Mouse (Mus musculus) forebrain, embryonic 11.5 days (tissue): ENCODE measurements around the gene Ctso. TPM values are rescaled to one million over a fixed set of nuclear protein-coding genes. Genes with fewer than 3 reads are reported as not detected.

Source experiments
- ATAC-seq: fragments of 200-750 bp; cut with Nextera tagmentation; replicated peaks from 2 replicates; pipeline ENCODE4 v1.8.0; 2017; ENCODE audit warnings: moderate TSS enrichment; ENCODE audit not compliant: low FRiP score
- DNase-seq: peaks from one replicate; pipeline ENCODE4 v3.0.0-alpha.2; 2017; ENCODE audit warnings: low spot score
- H3K27ac ChIP-seq: fragments of 300-500 bp; sonication (generic); 2 replicates; pipeline ENCODE4 v1.5.1; 2014; ENCODE audit warnings: low read depth, low read length
- H3K27me3 ChIP-seq: fragments of 300-500 bp; sonication (generic); 2 replicates; pipeline ENCODE4 v1.6.1; 2014; ENCODE audit warnings: mild to moderate bottlenecking, low read length, mixed read lengths; ENCODE audit not compliant: control insufficient read depth, insufficient read depth
- H3K36me3 ChIP-seq: fragments of 300-500 bp; sonication (generic); 2 replicates; pipeline ENCODE4 v1.6.1; 2014; ENCODE audit warnings: mild to moderate bottlenecking, low read length, moderate library complexity, mixed read lengths; ENCODE audit not compliant: control insufficient read depth, insufficient read depth
- H3K4me1 ChIP-seq: fragments of 300-500 bp; sonication (generic); replicated peaks from 2 replicates; pipeline ENCODE4 v1.6.1; 2014; ENCODE audit warnings: low read length, mixed read lengths; ENCODE audit not compliant: control insufficient read depth, insufficient read depth
- H3K4me2 ChIP-seq: fragments of 300-500 bp; sonication (generic); 2 replicates; pipeline ENCODE4 v1.6.1; 2014; ENCODE audit warnings: low read depth, mild to moderate bottlenecking, low read length, moderate library complexity, mixed read lengths; ENCODE audit not compliant: severe bottlenecking
- H3K4me3 ChIP-seq: fragments of 300-500 bp; sonication (generic); 2 replicates; pipeline ENCODE4 v1.5.1; 2014; ENCODE audit warnings: low read depth, low read length
- H3K9ac ChIP-seq: fragments of 300-500 bp; sonication (generic); 2 replicates; pipeline ENCODE4 v1.6.1; 2014; ENCODE audit warnings: low read length
- H3K9me3 ChIP-seq: fragments of 300-500 bp; sonication (generic); 2 replicates; pipeline ENCODE4 v1.6.1; 2016; ENCODE audit warnings: low read length, mixed read lengths; ENCODE audit not compliant: control insufficient read depth
- WGBS: fragments of 180-500 bp; shearing (Covaris S2); extraction: QIAGEN DNeasy Blood & Tissue Kit; methylation state at CpG from one replicate; pipeline ENCODE4 v1.1.7; 2014; 5-methylcytosine and 5-hydroxymethylcytosine counted together
- polyA plus RNA-seq: library from polyadenylated mRNA; unstranded; fragments of >200 nt; fragmentation: Nextera tagmentation; extraction: Ambion mirVana; gene quantifications from 2 replicates; pipeline ENCODE4 v1.2.1, GENCODE M21; 2014

Ctso gene
- polyA plus RNA-seq, 1 experiment from 2014 or later = 5.8 TPM

DNA sequence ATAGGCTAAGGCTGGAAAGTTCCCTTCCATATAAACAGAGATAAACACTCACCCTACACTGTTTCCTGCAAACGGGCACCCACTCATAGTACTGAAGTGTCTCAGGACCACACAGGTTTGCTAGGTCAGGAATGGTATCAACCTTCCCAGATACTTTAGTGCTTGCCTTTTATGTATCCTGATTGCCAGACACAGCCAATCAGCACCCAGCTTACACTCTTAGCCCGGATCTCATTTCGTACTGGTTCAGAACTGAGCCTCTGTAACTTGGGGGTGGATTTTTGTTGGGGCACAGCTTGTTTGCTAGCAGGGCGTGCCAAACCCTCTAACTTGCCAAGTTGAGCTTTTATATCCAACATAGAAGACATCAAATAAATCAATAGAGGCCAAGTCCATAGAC lies 43.2 kb downstream of the Ctso start:
- no peaks in the 10 kb centered on the region for H3K9me3 ChIP-seq
- no peak for DNase-seq
- no peaks in the 10 kb centered on the region for H3K4me1 ChIP-seq
- ATAC-seq = no peak
- H3K27me3 ChIP-seq = no peaks in the 10 kb centered on the region
- H3K4me3 ChIP-seq = no peak overlapping the region
- no peak overlapping the region for H3K4me2 ChIP-seq
- WGBS = 82% methylated on average over 4 of the region's 4 CpGs
- H3K36me3 ChIP-seq = no peaks in the 10 kb centered on the region
- no peak overlapping the region for H3K27ac ChIP-seq
- H3K9ac ChIP-seq = no peak overlapping the region

DNA sequence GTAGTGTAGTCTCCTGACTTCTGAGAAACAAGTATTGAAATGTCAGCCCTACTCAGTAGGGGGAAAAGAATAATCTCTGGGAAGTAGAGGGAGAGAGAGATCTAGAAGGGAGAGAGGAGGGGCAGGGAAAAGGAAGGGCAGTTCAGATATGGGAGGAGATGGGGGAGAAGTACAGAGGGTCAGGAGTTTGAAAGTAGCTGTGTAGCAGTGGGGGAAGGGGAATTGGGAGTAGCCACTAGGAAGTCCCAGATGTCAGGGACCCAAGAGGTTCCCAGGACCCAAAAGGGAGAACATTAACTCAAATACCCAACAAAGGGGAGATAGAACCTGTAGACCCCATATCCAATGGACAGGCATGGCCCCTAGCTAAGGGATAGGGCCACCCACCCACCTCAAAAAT lies 43.7 kb downstream of the Ctso start, which contains the start of gene Tdo2:
Gene Tdo2, minus strand, starts transcription at position 101 of the 400 bp plus-strand sequence.
- DNase-seq = no peak
- Histone ChIP-seq H3K9ac (no peak within 1 kb of the TSS), H3K4me2 (no peak within 1 kb of the TSS), H3K4me1 (no peaks in the 10 kb centered on the region), H3K4me3 (no peak within 1 kb of the TSS), H3K36me3 (no peaks in the 10 kb centered on the region), H3K27me3 (no peaks in the 10 kb centered on the region), H3K27ac (no peak within 1 kb of the TSS), H3K9me3 (no peaks in the 10 kb centered on the region)
- no peak for ATAC-seq

DNA sequence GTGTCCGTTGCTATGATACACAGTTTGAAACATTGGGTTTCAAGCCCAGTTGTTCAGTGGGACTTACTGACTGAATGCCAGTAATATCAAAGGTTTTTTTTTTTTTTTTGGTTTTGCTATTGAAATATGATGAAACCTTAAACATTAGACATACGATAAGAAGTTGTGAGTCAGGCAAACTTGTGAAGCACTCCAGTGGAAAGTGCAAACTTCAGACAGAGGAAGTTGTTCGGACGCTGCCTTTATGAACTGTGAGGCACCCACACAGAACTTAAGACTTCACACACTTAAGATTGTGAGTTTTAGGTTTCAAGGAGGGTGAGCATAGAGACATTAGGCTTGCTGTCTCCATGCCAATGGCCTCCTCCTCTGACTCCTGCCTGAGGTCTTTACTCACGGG lies 49.2 kb downstream of the Ctso start:
- Histone ChIP-seq H3K27ac (no peak overlapping the region), H3K4me2 (no peak overlapping the region), H3K36me3 (no peaks in the 10 kb centered on the region), H3K9ac (no peak overlapping the region), H3K9me3 (no peaks in the 10 kb centered on the region), H3K4me3 (no peak overlapping the region), H3K27me3 (no peaks in the 10 kb centered on the region), H3K4me1 (no peaks in the 10 kb centered on the region)
- DNase-seq (no peak), ATAC-seq (no peak)
- 92% methylated on average over 5 of the region's 5 CpGs for WGBS

DNA sequence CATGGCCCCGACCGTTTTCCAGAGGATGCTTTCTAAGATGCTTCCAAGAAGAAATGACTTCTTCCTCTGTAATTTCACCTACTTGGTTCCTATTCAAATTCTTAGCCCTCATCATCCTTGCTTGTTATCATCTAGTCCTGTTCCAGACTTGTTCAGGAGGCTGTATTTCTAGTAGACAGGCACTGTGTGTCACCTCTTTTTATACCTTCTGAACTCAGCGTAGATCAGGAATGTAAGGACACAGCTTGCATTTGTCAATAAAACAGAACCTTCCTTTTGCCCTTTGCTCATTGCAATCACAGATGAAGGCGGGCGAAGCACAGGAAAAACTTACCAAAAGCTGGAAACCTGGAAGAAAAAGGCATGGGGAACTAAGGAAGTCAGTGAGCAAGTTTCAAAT lies 49.6 kb downstream of the Ctso start, which contains the start of gene Asic5:
Gene Asic5, plus strand, starts transcription at position 301 of the 400 bp plus-strand sequence.
- no peak for DNase-seq
- Histone ChIP-seq H3K9me3 (no peaks in the 10 kb centered on the region), H3K27ac (no peak within 1 kb of the TSS), H3K4me3 (no peak within 1 kb of the TSS), H3K4me1 (no peaks in the 10 kb centered on the region), H3K36me3 (no peaks in the 10 kb centered on the region), H3K9ac (no peak within 1 kb of the TSS), H3K4me2 (no peak within 1 kb of the TSS), H3K27me3 (no peaks in the 10 kb centered on the region)
- no peak for ATAC-seq
- 88% methylated on average over 5 of the region's 5 CpGs for WGBS

DNA sequence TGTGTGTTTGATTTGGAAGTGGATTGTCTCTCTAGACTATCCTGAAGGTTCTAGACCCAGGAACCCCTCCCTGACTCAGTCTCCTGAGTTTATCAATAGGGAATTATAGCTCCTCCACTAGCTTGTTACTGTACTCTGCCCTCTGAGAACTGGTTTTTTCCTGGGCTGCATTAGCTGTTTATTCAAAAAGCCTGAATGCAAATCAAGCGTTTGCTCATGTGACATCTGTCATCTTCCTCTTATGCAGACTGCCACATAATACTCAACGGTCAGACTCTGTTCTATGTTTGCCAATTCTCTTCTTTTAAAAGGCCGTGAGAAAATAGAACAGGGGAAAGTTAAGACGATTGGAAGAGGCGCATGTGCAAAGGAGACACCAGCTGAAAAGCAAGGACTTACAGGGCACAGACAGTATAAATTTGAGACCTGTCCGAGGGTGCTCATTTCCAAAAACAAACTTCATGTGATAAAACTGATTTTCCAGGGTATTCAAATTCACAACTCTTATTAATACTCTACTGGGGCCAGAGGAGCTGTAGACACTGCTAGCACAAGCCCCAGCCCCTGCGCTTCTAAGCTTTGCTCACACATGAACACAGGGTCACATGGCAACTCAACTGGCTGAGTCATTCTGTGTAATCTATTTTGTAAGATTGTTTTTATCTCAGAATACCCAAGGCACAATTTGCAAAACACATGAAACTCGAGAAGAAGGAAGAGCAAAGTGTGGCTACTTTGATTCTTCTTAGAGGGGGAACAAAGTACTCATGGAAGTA lies 50.9 kb downstream of the Ctso start:
- Histone ChIP-seq H3K9ac (no peak overlapping the region), H3K27ac (no peak overlapping the region), H3K36me3 (no peaks in the 10 kb centered on the region), H3K9me3 (no peaks in the 10 kb centered on the region), H3K27me3 (no peaks in the 10 kb centered on the region), H3K4me1 (no peaks in the 10 kb centered on the region), H3K4me3 (no peak overlapping the region), H3K4me2 (no peak overlapping the region)
- 86% methylated on average over 8 of the region's 8 CpGs for WGBS
- no peak for DNase-seq
- ATAC-seq = no peak

DNA sequence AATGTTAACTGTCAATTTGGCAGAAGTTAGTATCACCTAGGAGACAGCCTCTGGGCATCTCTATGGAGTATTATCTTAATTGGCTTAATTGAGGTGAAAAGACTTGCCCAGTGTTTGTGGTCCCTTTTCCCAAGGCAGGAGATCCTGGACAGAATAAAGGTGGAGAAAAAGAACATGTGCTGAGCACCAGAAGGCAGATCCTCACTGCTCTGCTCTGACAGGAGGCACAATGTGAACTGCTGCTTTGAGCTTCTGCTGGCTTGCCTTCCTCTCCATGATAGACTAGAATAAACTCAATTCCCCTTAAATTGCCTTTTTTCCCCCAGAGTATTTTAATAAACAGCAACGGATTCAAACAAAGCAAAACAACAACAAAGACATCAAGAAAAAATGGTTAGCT lies 52.7 kb downstream of the Ctso start:
- no peak overlapping the region for H3K27ac ChIP-seq
- WGBS = 64% methylated on average over 1 of the region's 1 CpGs
- H3K9me3 ChIP-seq = no peaks in the 10 kb centered on the region
- ATAC-seq = no peak
- no peak for DNase-seq
- no peak overlapping the region for H3K4me3 ChIP-seq
- H3K9ac ChIP-seq = no peak overlapping the region
- no peaks in the 10 kb centered on the region for H3K36me3 ChIP-seq
- no peak overlapping the region for H3K4me2 ChIP-seq
- H3K27me3 ChIP-seq = no peaks in the 10 kb centered on the region
- no peaks in the 10 kb centered on the region for H3K4me1 ChIP-seq

DNA sequence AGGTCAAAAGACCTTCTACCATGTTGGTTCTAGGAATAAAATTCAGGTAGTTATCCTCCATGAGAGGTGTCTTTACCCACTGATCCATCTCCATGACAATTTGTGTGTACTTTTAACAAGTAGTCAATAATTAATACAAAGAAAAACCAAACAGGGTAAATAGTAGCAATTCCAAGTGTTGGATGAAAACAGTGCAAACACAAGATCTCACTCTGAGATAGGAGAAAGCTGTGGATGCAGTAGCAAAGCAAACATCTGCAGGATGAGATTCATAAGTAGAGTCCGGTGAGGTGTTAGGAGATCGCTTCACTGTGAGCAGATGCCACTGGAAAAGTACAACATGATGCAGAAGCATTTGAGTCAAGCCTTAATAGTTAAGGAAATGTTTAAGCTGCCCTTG lies 53.7 kb downstream of the Ctso start:
- no peak overlapping the region for H3K27ac ChIP-seq
- H3K4me3 ChIP-seq = no peak overlapping the region
- DNase-seq (no peak), ATAC-seq (no peak)
- no peaks in the 10 kb centered on the region for H3K27me3 ChIP-seq
- H3K9me3 ChIP-seq = no peaks in the 10 kb centered on the region
- 95% methylated on average over 2 of the region's 2 CpGs for whole genome bisulfite sequencing
- no peaks in the 10 kb centered on the region for H3K36me3 ChIP-seq
- H3K4me1 ChIP-seq = no peaks in the 10 kb centered on the region
- no peak overlapping the region for H3K4me2 ChIP-seq
- no peak overlapping the region for H3K9ac ChIP-seq

DNA sequence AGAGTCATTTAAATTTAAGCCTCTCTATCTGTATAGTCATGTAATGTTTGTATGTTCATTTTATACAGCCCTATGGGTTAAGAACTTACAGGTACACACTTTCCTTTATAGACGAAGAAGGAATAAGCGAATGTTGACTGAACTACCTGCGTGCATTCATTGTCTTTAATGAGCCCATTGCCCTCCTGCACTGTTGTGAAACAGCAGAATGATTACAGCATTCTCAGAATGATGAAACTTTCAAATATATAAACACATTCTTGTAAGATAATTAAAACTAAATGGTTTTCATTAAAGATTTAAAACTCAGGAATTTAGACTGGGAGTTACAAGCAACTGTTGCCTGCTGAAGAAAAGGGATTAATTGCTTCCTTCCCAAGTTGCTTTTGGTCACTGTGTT lies 55.2 kb downstream of the Ctso start:
- no peaks in the 10 kb centered on the region for H3K9me3 ChIP-seq
- no peak for DNase-seq
- ATAC-seq = no peak
- H3K27me3 ChIP-seq = no peaks in the 10 kb centered on the region
- no peaks in the 10 kb centered on the region for H3K36me3 ChIP-seq
- H3K27ac ChIP-seq = no peak overlapping the region
- H3K4me3 ChIP-seq = no peak overlapping the region
- no peak overlapping the region for H3K4me2 ChIP-seq
- H3K9ac ChIP-seq = no peak overlapping the region
- WGBS = 94% methylated on average over 3 of the region's 3 CpGs
- no peaks in the 10 kb centered on the region for H3K4me1 ChIP-seq

DNA sequence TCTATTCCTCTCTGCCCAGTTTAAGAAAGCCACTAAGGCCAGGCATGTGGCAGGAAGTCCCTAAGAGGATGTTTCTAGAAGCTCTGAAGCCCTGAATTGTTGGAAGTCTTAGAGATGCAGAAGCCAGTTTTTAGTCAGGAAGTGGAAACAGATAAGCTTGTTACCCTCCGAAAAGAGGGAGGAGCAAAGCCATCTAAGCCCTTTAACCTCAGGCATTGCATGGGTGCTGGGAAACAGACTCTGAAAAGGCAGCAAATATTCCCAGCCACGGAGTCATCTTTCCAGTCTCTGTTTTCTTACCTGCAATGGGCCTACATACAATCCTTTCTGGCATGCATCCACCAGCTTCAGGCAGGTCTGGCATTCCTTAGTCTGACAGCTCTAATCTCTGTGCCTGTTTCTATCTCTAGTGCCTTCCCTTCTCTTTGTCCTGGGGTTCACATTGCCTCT lies 57.3 kb downstream of the Ctso start:
- H3K9ac ChIP-seq = no peak overlapping the region
- no peaks in the 10 kb centered on the region for H3K4me1 ChIP-seq
- no peak overlapping the region for H3K4me2 ChIP-seq
- no peak overlapping the region for H3K27ac ChIP-seq
- DNase-seq (no peak), ATAC-seq (no peak)
- H3K36me3 ChIP-seq = no peaks in the 10 kb centered on the region
- 44% methylated on average over 2 of the region's 2 CpGs for WGBS
- H3K27me3 ChIP-seq = no peaks in the 10 kb centered on the region
- H3K9me3 ChIP-seq = no peaks in the 10 kb centered on the region
- no peak overlapping the region for H3K4me3 ChIP-seq
